Mouse (Mus musculus): ENCODE results near the gene Fktn. TPM values are rescaled to one million over a fixed set of nuclear protein-coding genes. Genes with fewer than 3 reads are reported as not detected.

Fktn gene
- polyA plus RNA-seq, 1 experiment from 2014 or later: 13.6 TPM

- no peak for ATAC-seq (replicated peaks; ENCODE audit: low FRiP score, low read depth)
- peak; percentile 29 for DNase-seq (ENCODE audit: low spot score)
- H3K27ac ChIP-seq: no peak overlapping the region
Observed at GRCm38 (mm10) chr4:53782216-53783070, 68.6 kb downstream of the Fktn start.

GRCm38 (mm10) chr4:53785746-53786398 is 72.1 kb downstream of the Fktn start:
- Histone ChIP-seq H3K36me3 (ENCODE audit: insufficient read depth, low read length) (no peaks in the 10 kb centered on the region), H3K4me3 (replicated peaks; ENCODE audit: low read depth, low read length) (no peak overlapping the region), H3K4me2 (ENCODE audit: low read length) (no peak overlapping the region), H3K9me3 (replicated peaks; ENCODE audit: low read length) (no peaks in the 10 kb centered on the region), H3K9ac (ENCODE audit: low read depth, low read length) (no peak overlapping the region), H3K4me1 (replicated peaks; ENCODE audit: insufficient read depth, low read length) (no peaks in the 10 kb centered on the region), H3K27me3 (ENCODE audit: insufficient read depth, low read length) (no peaks in the 10 kb centered on the region), H3K27ac (no peak overlapping the region)
- ATAC-seq (replicated peaks; ENCODE audit: low FRiP score, low read depth): no peak
- no peak for TF ChIP-seq CTCF (IDR thresholded peaks at IDR 0.05; ENCODE audit: low read depth)
- no peak for DNase-seq (ENCODE audit: low spot score)
- WGBS: 81% methylated on average over 15 of the region's 15 CpGs

More at GRCm38 (mm10) chr4:53782216-53783070, 68.6 kb downstream of the Fktn start:
- Histone ChIP-seq H3K4me3 (replicated peaks; ENCODE audit: low read depth, low read length) (no peak overlapping the region), H3K4me1 (replicated peaks; ENCODE audit: insufficient read depth, low read length) (no peaks in the 10 kb centered on the region), H3K9me3 (replicated peaks; ENCODE audit: low read length) (no peaks in the 10 kb centered on the region), H3K4me2 (ENCODE audit: low read length) (no peak overlapping the region), H3K36me3 (ENCODE audit: insufficient read depth, low read length) (no peaks in the 10 kb centered on the region), H3K9ac (ENCODE audit: low read depth, low read length) (no peak overlapping the region), H3K27me3 (ENCODE audit: insufficient read depth, low read length) (no peaks in the 10 kb centered on the region)
- 36% methylated on average over 14 of the region's 14 CpGs for WGBS
- TF ChIP-seq CTCF (IDR thresholded peaks at IDR 0.05; ENCODE audit: low read depth): no peak

- no peak overlapping the region for H3K4me3 ChIP-seq (replicated peaks; ENCODE audit: low read depth, low read length)
- TF ChIP-seq CTCF (IDR thresholded peaks at IDR 0.05; ENCODE audit: low read depth): no peak
- H3K9me3 ChIP-seq (replicated peaks; ENCODE audit: low read length): no peaks in the 10 kb centered on the region
- no peaks in the 10 kb centered on the region for H3K27me3 ChIP-seq (ENCODE audit: insufficient read depth, low read length)
- DNase-seq (ENCODE audit: low spot score) (no peak), ATAC-seq (replicated peaks; ENCODE audit: low FRiP score, low read depth) (no peak)
- H3K27ac ChIP-seq: no peak overlapping the region
- WGBS: 76% methylated on average over 5 of the region's 5 CpGs
- H3K4me2 ChIP-seq (ENCODE audit: low read length): no peak overlapping the region
- H3K36me3 ChIP-seq (ENCODE audit: insufficient read depth, low read length): no peaks in the 10 kb centered on the region
- H3K9ac ChIP-seq (ENCODE audit: low read depth, low read length): no peak overlapping the region
- no peaks in the 10 kb centered on the region for H3K4me1 ChIP-seq (replicated peaks; ENCODE audit: insufficient read depth, low read length)
Observed at GRCm38 (mm10) chr4:53786851-53787250, 73.1 kb downstream of the Fktn start.

- ATAC-seq (replicated peaks; ENCODE audit: low FRiP score, low read depth) (no peak), DNase-seq (ENCODE audit: low spot score) (no peak)
- no peaks in the 10 kb centered on the region for H3K36me3 ChIP-seq (ENCODE audit: insufficient read depth, low read length)
- H3K4me3 ChIP-seq (replicated peaks; ENCODE audit: low read depth, low read length): no peak overlapping the region
- H3K4me2 ChIP-seq (ENCODE audit: low read length): no peak overlapping the region
- H3K27ac ChIP-seq: no peak overlapping the region
- 24% methylated on average over 4 of the region's 4 CpGs for WGBS
- H3K4me1 ChIP-seq (replicated peaks; ENCODE audit: insufficient read depth, low read length): no peaks in the 10 kb centered on the region
- TF ChIP-seq CTCF (IDR thresholded peaks at IDR 0.05; ENCODE audit: low read depth): no peak
- no peak overlapping the region for H3K9ac ChIP-seq (ENCODE audit: low read depth, low read length)
- no peaks in the 10 kb centered on the region for H3K27me3 ChIP-seq (ENCODE audit: insufficient read depth, low read length)
- no peaks in the 10 kb centered on the region for H3K9me3 ChIP-seq (replicated peaks; ENCODE audit: low read length)
Observed at GRCm38 (mm10) chr4:53789346-53789745, 75.5 kb downstream of the Fktn start.

GRCm38 (mm10) chr4:53794257-53794966 is 80.6 kb downstream of the Fktn start:
- H3K4me2 ChIP-seq (ENCODE audit: low read length): no peak overlapping the region
- no peak overlapping the region for H3K27ac ChIP-seq
- no peak for TF ChIP-seq CTCF (IDR thresholded peaks at IDR 0.05; ENCODE audit: low read depth)
- ATAC-seq (replicated peaks; ENCODE audit: low FRiP score, low read depth) (no peak), DNase-seq (ENCODE audit: low spot score) (no peak)
- no peak overlapping the region for H3K4me3 ChIP-seq (replicated peaks; ENCODE audit: low read depth, low read length)
- H3K9ac ChIP-seq (ENCODE audit: low read depth, low read length): no peak overlapping the region
- H3K4me1 ChIP-seq (replicated peaks; ENCODE audit: insufficient read depth, low read length): no peaks in the 10 kb centered on the region; the same call in 1 of the 2 replicates
- H3K27me3 ChIP-seq (ENCODE audit: insufficient read depth, low read length): no peaks in the 10 kb centered on the region
- WGBS: 88% methylated on average over 5 of the region's 5 CpGs
- H3K9me3 ChIP-seq (replicated peaks; ENCODE audit: low read length): no peaks in the 10 kb centered on the region
- H3K36me3 ChIP-seq (ENCODE audit: insufficient read depth, low read length): no peaks in the 10 kb centered on the region

- H3K27ac ChIP-seq: no peak overlapping the region
- no peaks in the 10 kb centered on the region for H3K27me3 ChIP-seq (ENCODE audit: insufficient read depth, low read length)
- DNase-seq (ENCODE audit: low spot score) (no peak), ATAC-seq (replicated peaks; ENCODE audit: low FRiP score, low read depth) (no peak)
- 86% methylated on average over 2 of the region's 2 CpGs for WGBS
- H3K4me1 ChIP-seq (replicated peaks; ENCODE audit: insufficient read depth, low read length): peaks cover 4% of the 10 kb centered on the region; the same call in 1 of the 2 replicates
- no peak overlapping the region for H3K4me3 ChIP-seq (replicated peaks; ENCODE audit: low read depth, low read length)
- no peak for TF ChIP-seq CTCF (IDR thresholded peaks at IDR 0.05; ENCODE audit: low read depth)
- no peak overlapping the region for H3K9ac ChIP-seq (ENCODE audit: low read depth, low read length)
- no peak overlapping the region for H3K4me2 ChIP-seq (ENCODE audit: low read length)
- no peaks in the 10 kb centered on the region for H3K9me3 ChIP-seq (replicated peaks; ENCODE audit: low read length)
- no peaks in the 10 kb centered on the region for H3K36me3 ChIP-seq (ENCODE audit: insufficient read depth, low read length)
Observed at GRCm38 (mm10) chr4:53795086-53795485, 81.3 kb downstream of the Fktn start.
